Mouse (Mus musculus): Measurements from ENCODE around the gene Cfap100. TPM values are rescaled to one million over a fixed set of nuclear protein-coding genes. Genes with fewer than 3 reads are reported as not detected.
A peak's percentile ranks its signal among the peaks of the same experiment; 100 is the strongest.

Cfap100 gene
- total RNA-seq, 1 experiment = 0.98 TPM

DNA sequence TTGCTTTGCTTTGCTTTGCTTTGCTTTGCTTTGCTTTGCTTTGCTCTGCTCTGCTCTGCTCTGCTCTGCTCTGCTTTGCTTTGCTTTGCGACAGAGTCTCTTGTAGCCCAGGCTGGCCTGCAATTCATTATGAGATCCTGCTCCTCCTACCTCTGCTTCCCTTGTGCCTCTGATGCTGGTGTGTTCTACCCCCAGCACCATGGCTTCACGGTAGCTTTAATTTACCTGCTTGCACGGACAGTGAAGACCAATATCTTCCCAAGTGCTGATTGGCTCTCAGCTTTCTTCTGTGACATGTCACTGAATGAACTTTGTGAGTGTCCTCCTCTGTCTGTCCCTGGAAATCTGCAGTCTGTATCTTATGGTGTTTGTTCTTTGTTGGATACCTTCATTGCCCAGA lies 8.4 kb upstream of the Cfap100 start:
- in situ Hi-C loops (cut with MboI; ENCODE audit: low sequenced_read_pairs in 2 of 2, unreplicated experiment in 2 of 2) = no loop called here
- peak overlapping the region; percentile 27 to 47 for H3K4me3 ChIP-seq (ENCODE audit: insufficient read depth in 1 of 2, low read depth in 1 of 2, low read length in 2 of 2, poor library complexity in 1 of 2, severe bottlenecking in 1 of 2)
- H3K9me3 ChIP-seq (ENCODE audit: control insufficient read depth, insufficient read depth, low read depth, low read length) = no peaks in the 10 kb centered on the region
- H3K4me1 ChIP-seq (ENCODE audit: control insufficient read depth in 2 of 2, insufficient read depth in 2 of 2, low read length in 2 of 2, poor library complexity in 1 of 2) = peaks cover 0 to 18% of the 10 kb centered on the region in 2 experiments; a peak in 3 of 4 replicates
- H3K36me3 ChIP-seq (ENCODE audit: control insufficient read depth, insufficient read depth, low read length, poor library complexity, severe bottlenecking) = peaks cover 8% of the 10 kb centered on the region
- TF ChIP-seq CHD2 (IDR thresholded peaks at IDR 0.05; ENCODE audit: low read depth, low read length) (no peak), ZNF384 (IDR thresholded peaks at IDR 0.05; ENCODE audit: low read depth, low read length) (no peak)
- H3K27ac ChIP-seq (ENCODE audit: insufficient read depth, low read depth, low read length, poor library complexity, severe bottlenecking) = peak overlapping the region; percentile 84
- DNase-seq (ENCODE audit: low read depth, low spot score) = no peak
- H3K9ac ChIP-seq (ENCODE audit: insufficient read depth, low read depth, low read length, poor library complexity, severe bottlenecking) = peak overlapping the region; percentile 60; the same call in 1 of the 2 replicates

DNA sequence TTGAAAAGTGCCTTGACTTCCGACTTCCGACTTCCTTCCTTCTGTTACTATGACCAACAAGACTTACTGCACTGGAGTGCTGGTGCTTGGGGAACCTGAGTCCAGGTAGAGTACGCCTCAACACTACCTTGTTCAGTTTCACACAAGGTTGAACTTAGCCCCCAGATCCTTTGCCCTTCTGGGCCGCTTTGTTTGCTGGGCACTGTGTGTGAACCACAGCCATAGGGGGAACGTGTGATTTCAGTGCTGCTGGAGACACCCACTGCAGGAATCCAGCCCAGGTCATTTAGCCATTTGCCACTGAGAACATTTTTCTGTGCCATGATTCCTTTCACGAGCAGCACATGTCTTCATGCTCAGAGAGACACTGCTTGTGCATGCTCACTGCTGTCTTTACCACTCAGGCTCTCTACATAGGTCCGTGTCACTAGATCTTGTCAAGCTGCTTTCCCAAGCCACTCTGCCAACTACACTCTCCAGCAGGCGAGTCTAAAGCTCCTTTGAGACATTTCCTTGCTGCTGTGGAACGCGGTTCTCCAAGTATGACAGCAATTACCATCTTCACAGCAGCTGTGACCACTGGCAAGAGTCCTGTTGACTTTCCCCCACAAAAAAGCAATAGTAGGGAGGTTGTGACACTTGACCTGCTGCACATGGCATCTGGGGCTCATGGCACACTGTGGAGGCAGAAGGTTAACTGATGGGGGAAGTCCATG lies 7.8 kb upstream of the Cfap100 start:
- H3K4me1 ChIP-seq (ENCODE audit: control insufficient read depth in 2 of 2, insufficient read depth in 2 of 2, low read length in 2 of 2, poor library complexity in 1 of 2) = peaks cover 0 to 19% of the 10 kb centered on the region in 2 experiments; a peak in 3 of 4 replicates
- H3K9me3 ChIP-seq (ENCODE audit: control insufficient read depth, insufficient read depth, low read depth, low read length) = no peaks in the 10 kb centered on the region
- no peak for DNase-seq (ENCODE audit: low read depth, low spot score)
- in situ Hi-C loops (cut with MboI; ENCODE audit: low sequenced_read_pairs in 2 of 2, unreplicated experiment in 2 of 2) = no loop called here
- peaks cover 8% of the 10 kb centered on the region for H3K36me3 ChIP-seq (ENCODE audit: control insufficient read depth, insufficient read depth, low read length, poor library complexity, severe bottlenecking)
- TF ChIP-seq ZC3H11A (IDR thresholded peaks at IDR 0.05; ENCODE audit: borderline replicate concordance, low read depth, low read length) (no peak), HCFC1 (IDR thresholded peaks at IDR 0.05; ENCODE audit: borderline replicate concordance, insufficient read depth, low read length) (no peak), MAFK (IDR thresholded peaks at IDR 0.05; ENCODE audit: insufficient read depth, low read depth, low read length) (no peak), CHD2 (IDR thresholded peaks at IDR 0.05; ENCODE audit: low read depth, low read length) (no peak), ZNF384 (IDR thresholded peaks at IDR 0.05; ENCODE audit: low read depth, low read length) (no peak)
- peak overlapping the region; percentile 84 for H3K27ac ChIP-seq (ENCODE audit: insufficient read depth, low read depth, low read length, poor library complexity, severe bottlenecking)
- H3K9ac ChIP-seq (ENCODE audit: insufficient read depth, low read depth, low read length, poor library complexity, severe bottlenecking) = peak overlapping the region; percentile 60; the same call in 1 of the 2 replicates
- H3K4me3 ChIP-seq (ENCODE audit: insufficient read depth in 1 of 2, low read depth in 1 of 2, low read length in 2 of 2, poor library complexity in 1 of 2, severe bottlenecking in 1 of 2) = no peak overlapping the region

GRCm38 (mm10) chr6:90435195-90435618 lies 6.6 kb upstream of the Cfap100 start:
- in situ Hi-C loops (cut with MboI; ENCODE audit: low sequenced_read_pairs in 2 of 2, unreplicated experiment in 2 of 2) = no loop called here
- TF ChIP-seq ZC3H11A (IDR thresholded peaks at IDR 0.05; ENCODE audit: borderline replicate concordance, low read depth, low read length) (peak; percentile 39; the same call in 1 of the 2 replicates), ZNF384 (IDR thresholded peaks at IDR 0.05; ENCODE audit: low read depth, low read length) (peak; percentile 97), CHD2 (IDR thresholded peaks at IDR 0.05; ENCODE audit: low read depth, low read length) (no peak)
- H3K9ac ChIP-seq (ENCODE audit: insufficient read depth, low read depth, low read length, poor library complexity, severe bottlenecking) = peak overlapping the region; percentile 52; the same call in 1 of the 2 replicates
- H3K4me3 ChIP-seq (ENCODE audit: insufficient read depth in 1 of 2, low read depth in 1 of 2, low read length in 2 of 2, poor library complexity in 1 of 2, severe bottlenecking in 1 of 2) = no peak overlapping the region
- no peaks in the 10 kb centered on the region for H3K9me3 ChIP-seq (ENCODE audit: control insufficient read depth, insufficient read depth, low read depth, low read length)
- H3K27ac ChIP-seq (ENCODE audit: insufficient read depth, low read depth, low read length, poor library complexity, severe bottlenecking) = peak overlapping the region; percentile 4; the same call in 1 of the 2 replicates
- H3K36me3 ChIP-seq (ENCODE audit: control insufficient read depth, insufficient read depth, low read length, poor library complexity, severe bottlenecking) = peaks cover 8% of the 10 kb centered on the region
- peak; percentile 83 for DNase-seq (ENCODE audit: low read depth, low spot score)
- peaks cover 0 to 19% of the 10 kb centered on the region in 2 experiments; a peak in 3 of 4 replicates for H3K4me1 ChIP-seq (ENCODE audit: control insufficient read depth in 2 of 2, insufficient read depth in 2 of 2, low read length in 2 of 2, poor library complexity in 1 of 2)

DNA sequence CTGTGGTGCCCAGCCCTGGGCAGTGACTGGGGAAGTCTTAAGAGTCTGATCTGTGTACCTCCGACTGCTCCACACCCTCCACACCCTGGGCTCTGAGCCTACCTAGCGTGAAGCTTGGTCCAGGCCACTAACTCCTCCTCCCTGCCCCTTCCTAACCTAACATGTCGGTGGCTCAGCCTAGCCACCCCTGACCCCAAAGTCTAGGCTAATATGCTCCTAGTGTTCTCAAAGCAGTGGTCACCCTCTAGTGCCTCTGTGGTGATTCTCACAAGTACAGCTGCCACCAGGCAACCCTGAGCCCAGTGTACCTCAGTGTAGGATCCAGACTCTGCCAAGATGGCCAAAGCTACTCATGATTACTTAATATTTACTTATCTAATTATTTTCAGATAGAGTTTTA lies 6.1 kb upstream of the Cfap100 start:
- in situ Hi-C loops (cut with MboI; ENCODE audit: low sequenced_read_pairs in 2 of 2, unreplicated experiment in 2 of 2) = no loop called here
- no peak overlapping the region; the same call in 1 of the 2 replicates for H3K9ac ChIP-seq (ENCODE audit: insufficient read depth, low read depth, low read length, poor library complexity, severe bottlenecking)
- TF ChIP-seq ZNF384 (IDR thresholded peaks at IDR 0.05; ENCODE audit: low read depth, low read length) = no peak
- no peak for TF ChIP-seq MAFK (IDR thresholded peaks at IDR 0.05; ENCODE audit: insufficient read depth, low read depth, low read length)
- no peak for TF ChIP-seq CHD2 (IDR thresholded peaks at IDR 0.05; ENCODE audit: low read depth, low read length)
- TF ChIP-seq HCFC1 (IDR thresholded peaks at IDR 0.05; ENCODE audit: borderline replicate concordance, insufficient read depth, low read length) = no peak
- TF ChIP-seq ZC3H11A (IDR thresholded peaks at IDR 0.05; ENCODE audit: borderline replicate concordance, low read depth, low read length) = no peak
- H3K9me3 ChIP-seq (ENCODE audit: control insufficient read depth, insufficient read depth, low read depth, low read length) = no peaks in the 10 kb centered on the region
- peaks cover 8% of the 10 kb centered on the region for H3K36me3 ChIP-seq (ENCODE audit: control insufficient read depth, insufficient read depth, low read length, poor library complexity, severe bottlenecking)
- no peak overlapping the region for H3K4me3 ChIP-seq (ENCODE audit: insufficient read depth in 1 of 2, low read depth in 1 of 2, low read length in 2 of 2, poor library complexity in 1 of 2, severe bottlenecking in 1 of 2)
- peak overlapping the region; percentile 19; the same call in 1 of the 2 replicates for H3K27ac ChIP-seq (ENCODE audit: insufficient read depth, low read depth, low read length, poor library complexity, severe bottlenecking)
- no peak for DNase-seq (ENCODE audit: low read depth, low spot score)
- peaks cover 0 to 19% of the 10 kb centered on the region in 2 experiments; a peak in 3 of 4 replicates for H3K4me1 ChIP-seq (ENCODE audit: control insufficient read depth in 2 of 2, insufficient read depth in 2 of 2, low read length in 2 of 2, poor library complexity in 1 of 2)

All from ES-E14 (cell line).